Mouse (Mus musculus) bone marrow macrophage, adult 2 months (primary cell): ENCODE measurements around the gene E2f8.

ENCODE experiments used
- CTCF ChIP-seq: IDR thresholded peaks from 2 replicates; pipeline ENCODE4 v1.5.1; 2012; ENCODE audit warnings: low read depth, mild to moderate bottlenecking, low read length, moderate library complexity
- POLR2A ChIP-seq: IDR thresholded peaks from 2 replicates; pipeline ENCODE4 v1.6.1; 2012; ENCODE audit warnings: mild to moderate bottlenecking, low read depth, low read length, borderline replicate concordance

- TF ChIP-seq CTCF (no peak), POLR2A (no peak)
Measured at GRCm38 (mm10) chr7:48846755-48847154, 34.6 kb downstream of the E2f8 start.
